Mouse (Mus musculus): ENCODE measurements around the gene Arid5b. TPM values are rescaled to one million over a fixed set of nuclear protein-coding genes. Genes with fewer than 3 reads are reported as not detected.

The Arid5b gene
- polyA plus RNA-seq, 1 experiment from 2014 or later = 15.3 TPM

DNA sequence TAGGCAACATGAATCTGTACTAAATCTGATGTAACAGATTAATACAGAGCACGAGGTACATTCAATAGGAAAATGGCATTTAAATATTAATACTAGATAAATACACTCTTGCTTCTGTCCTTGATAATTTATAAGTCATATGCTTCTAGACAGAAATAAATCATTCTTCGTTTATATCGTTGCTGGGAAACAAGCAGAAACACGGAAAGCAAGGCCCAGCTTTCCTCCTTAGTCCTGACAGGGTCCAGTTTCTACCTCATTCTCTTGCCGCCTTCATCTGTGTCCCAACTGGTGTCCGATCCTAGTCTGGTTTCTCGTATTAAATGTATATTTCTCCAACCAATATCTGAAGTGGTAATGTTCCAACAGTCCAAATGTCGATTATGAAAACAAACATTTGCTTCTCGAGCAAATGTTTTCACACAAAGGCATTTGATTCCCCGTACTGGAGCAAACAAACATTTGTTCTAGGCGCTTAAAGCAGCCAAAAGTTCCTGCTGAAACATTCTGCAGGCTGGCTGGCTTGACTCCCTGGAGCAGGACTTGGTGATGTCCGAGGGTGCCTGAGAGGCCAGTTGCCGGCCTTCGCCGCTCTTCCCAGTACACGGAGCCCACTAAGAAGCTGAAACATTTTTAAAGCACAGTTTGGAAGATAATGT, 217.8 kb downstream of the Arid5b start:
- Histone ChIP-seq H3K4me3 (ENCODE audit: low read depth, low read length) (no peak overlapping the region), H3K9me3 (ENCODE audit: control insufficient read depth, low read length) (no peaks in the 10 kb centered on the region), H3K9ac (ENCODE audit: low read depth, low read length) (no peak overlapping the region), H3K27me3 (replicated peaks; ENCODE audit: control insufficient read depth, insufficient read depth, low read length) (no peaks in the 10 kb centered on the region), H3K4me2 (no peak overlapping the region), H3K36me3 (ENCODE audit: control insufficient read depth, insufficient read depth, low read length) (no peaks in the 10 kb centered on the region), H3K4me1 (replicated peaks; ENCODE audit: control insufficient read depth, insufficient read depth, low read length) (no peaks in the 10 kb centered on the region), H3K27ac (ENCODE audit: low read depth, low read length) (no peak overlapping the region)
- no peak for DNase-seq (ENCODE audit: low spot score)
- WGBS = 76% methylated on average over 16 of the region's 16 CpGs
- ATAC-seq (replicated peaks; ENCODE audit: low FRiP score) = no peak

- no peak overlapping the region for H3K9ac ChIP-seq (ENCODE audit: low read depth, low read length)
- no peak for DNase-seq (ENCODE audit: low spot score)
- ATAC-seq (replicated peaks; ENCODE audit: low FRiP score) = no peak
- H3K4me2 ChIP-seq = no peak overlapping the region
- no peak overlapping the region for H3K4me3 ChIP-seq (ENCODE audit: low read depth, low read length)
- 96% methylated on average over 1 of the region's 1 CpGs for WGBS
- no peak overlapping the region for H3K27ac ChIP-seq (ENCODE audit: low read depth, low read length)
- H3K4me1 ChIP-seq (replicated peaks; ENCODE audit: control insufficient read depth, insufficient read depth, low read length) = no peaks in the 10 kb centered on the region
- no peaks in the 10 kb centered on the region for H3K27me3 ChIP-seq (replicated peaks; ENCODE audit: control insufficient read depth, insufficient read depth, low read length)
- H3K9me3 ChIP-seq (ENCODE audit: control insufficient read depth, low read length) = no peaks in the 10 kb centered on the region
- no peaks in the 10 kb centered on the region for H3K36me3 ChIP-seq (ENCODE audit: control insufficient read depth, insufficient read depth, low read length)
Measured at GRCm38 (mm10) chr10:68058378-68058777, 220.2 kb downstream of the Arid5b start.

DNA sequence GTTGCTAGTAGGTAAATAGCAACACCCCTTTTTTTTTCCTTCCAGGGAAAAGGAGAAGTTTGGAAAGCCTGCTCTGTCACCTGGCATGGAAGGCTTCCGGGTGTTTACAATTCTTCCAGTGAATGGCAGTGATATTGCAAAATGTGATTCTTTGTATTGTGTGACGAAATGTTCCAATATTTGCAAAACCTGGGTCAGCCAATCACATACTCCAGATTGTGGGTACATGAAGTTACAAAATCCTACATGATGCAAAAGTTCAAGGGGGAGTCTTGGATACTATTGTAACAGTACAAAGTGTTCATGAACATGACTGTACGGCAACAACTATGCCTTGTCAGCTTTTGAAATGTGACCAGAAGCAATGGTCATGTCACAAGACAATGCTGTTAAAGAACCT, 220.7 kb downstream of the Arid5b start:
- WGBS = 77% methylated on average over 3 of the region's 3 CpGs
- H3K36me3 ChIP-seq (ENCODE audit: control insufficient read depth, insufficient read depth, low read length) = no peaks in the 10 kb centered on the region
- no peak overlapping the region for H3K27ac ChIP-seq (ENCODE audit: low read depth, low read length)
- no peaks in the 10 kb centered on the region for H3K4me1 ChIP-seq (replicated peaks; ENCODE audit: control insufficient read depth, insufficient read depth, low read length)
- no peak overlapping the region for H3K9ac ChIP-seq (ENCODE audit: low read depth, low read length)
- ATAC-seq (replicated peaks; ENCODE audit: low FRiP score) (no peak), DNase-seq (ENCODE audit: low spot score) (no peak)
- no peak overlapping the region for H3K4me3 ChIP-seq (ENCODE audit: low read depth, low read length)
- H3K4me2 ChIP-seq = no peak overlapping the region
- H3K9me3 ChIP-seq (ENCODE audit: control insufficient read depth, low read length) = no peaks in the 10 kb centered on the region
- no peaks in the 10 kb centered on the region for H3K27me3 ChIP-seq (replicated peaks; ENCODE audit: control insufficient read depth, insufficient read depth, low read length)

- no peak overlapping the region for H3K4me2 ChIP-seq
- H3K9me3 ChIP-seq (ENCODE audit: control insufficient read depth, low read length) = no peaks in the 10 kb centered on the region
- no peak overlapping the region for H3K9ac ChIP-seq (ENCODE audit: low read depth, low read length)
- H3K36me3 ChIP-seq (ENCODE audit: control insufficient read depth, insufficient read depth, low read length) = no peaks in the 10 kb centered on the region
- H3K4me3 ChIP-seq (ENCODE audit: low read depth, low read length) = no peak overlapping the region
- DNase-seq (ENCODE audit: low spot score) (no peak), ATAC-seq (replicated peaks; ENCODE audit: low FRiP score) (no peak)
- 85% methylated on average over 6 of the region's 6 CpGs for WGBS
- no peaks in the 10 kb centered on the region for H3K27me3 ChIP-seq (replicated peaks; ENCODE audit: control insufficient read depth, insufficient read depth, low read length)
- no peaks in the 10 kb centered on the region for H3K4me1 ChIP-seq (replicated peaks; ENCODE audit: control insufficient read depth, insufficient read depth, low read length)
- no peak overlapping the region for H3K27ac ChIP-seq (ENCODE audit: low read depth, low read length)
Measured at GRCm38 (mm10) chr10:68054706-68055105, 223.8 kb downstream of the Arid5b start.

- WGBS = 77% methylated on average over 5 of the region's 5 CpGs
- no peaks in the 10 kb centered on the region for H3K4me1 ChIP-seq (replicated peaks; ENCODE audit: control insufficient read depth, insufficient read depth, low read length)
- DNase-seq (ENCODE audit: low spot score) (no peak), ATAC-seq (replicated peaks; ENCODE audit: low FRiP score) (no peak)
- no peak overlapping the region for H3K4me3 ChIP-seq (ENCODE audit: low read depth, low read length)
- no peaks in the 10 kb centered on the region for H3K9me3 ChIP-seq (ENCODE audit: control insufficient read depth, low read length)
- H3K4me2 ChIP-seq = no peak overlapping the region
- no peaks in the 10 kb centered on the region for H3K27me3 ChIP-seq (replicated peaks; ENCODE audit: control insufficient read depth, insufficient read depth, low read length)
- no peak overlapping the region for H3K27ac ChIP-seq (ENCODE audit: low read depth, low read length)
- no peaks in the 10 kb centered on the region for H3K36me3 ChIP-seq (ENCODE audit: control insufficient read depth, insufficient read depth, low read length)
- no peak overlapping the region for H3K9ac ChIP-seq (ENCODE audit: low read depth, low read length)
Measured at GRCm38 (mm10) chr10:68054131-68054530, 224.4 kb downstream of the Arid5b start.

DNA sequence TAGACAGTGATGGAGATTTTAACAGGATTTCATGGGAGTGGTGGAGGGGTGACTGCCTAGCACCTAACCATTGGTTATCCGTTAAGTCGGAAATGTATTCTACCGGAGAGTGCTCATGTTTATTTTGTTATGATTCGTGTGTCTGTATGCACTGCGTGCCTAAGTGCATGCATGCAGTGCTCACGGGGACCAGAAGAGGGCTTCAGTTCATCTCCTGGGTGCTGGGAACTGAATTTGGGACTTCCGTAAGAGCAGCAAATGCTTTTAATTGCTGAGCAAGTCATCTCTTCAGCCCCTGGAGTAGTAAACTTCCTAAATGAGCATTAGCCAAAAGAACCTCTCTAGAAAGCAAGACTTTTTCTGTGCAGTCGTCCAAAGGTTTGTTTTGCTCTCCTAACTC, 226.2 kb downstream of the Arid5b start:
- no peaks in the 10 kb centered on the region for H3K4me1 ChIP-seq (replicated peaks; ENCODE audit: control insufficient read depth, insufficient read depth, low read length)
- no peak overlapping the region for H3K27ac ChIP-seq (ENCODE audit: low read depth, low read length)
- H3K27me3 ChIP-seq (replicated peaks; ENCODE audit: control insufficient read depth, insufficient read depth, low read length) = no peaks in the 10 kb centered on the region
- no peaks in the 10 kb centered on the region for H3K36me3 ChIP-seq (ENCODE audit: control insufficient read depth, insufficient read depth, low read length)
- no peak overlapping the region for H3K9ac ChIP-seq (ENCODE audit: low read depth, low read length)
- H3K4me2 ChIP-seq = no peak overlapping the region
- H3K4me3 ChIP-seq (ENCODE audit: low read depth, low read length) = no peak overlapping the region
- WGBS = 86% methylated on average over 8 of the region's 8 CpGs
- no peak for ATAC-seq (replicated peaks; ENCODE audit: low FRiP score)
- no peak for DNase-seq (ENCODE audit: low spot score)
- H3K9me3 ChIP-seq (ENCODE audit: control insufficient read depth, low read length) = no peaks in the 10 kb centered on the region

DNA sequence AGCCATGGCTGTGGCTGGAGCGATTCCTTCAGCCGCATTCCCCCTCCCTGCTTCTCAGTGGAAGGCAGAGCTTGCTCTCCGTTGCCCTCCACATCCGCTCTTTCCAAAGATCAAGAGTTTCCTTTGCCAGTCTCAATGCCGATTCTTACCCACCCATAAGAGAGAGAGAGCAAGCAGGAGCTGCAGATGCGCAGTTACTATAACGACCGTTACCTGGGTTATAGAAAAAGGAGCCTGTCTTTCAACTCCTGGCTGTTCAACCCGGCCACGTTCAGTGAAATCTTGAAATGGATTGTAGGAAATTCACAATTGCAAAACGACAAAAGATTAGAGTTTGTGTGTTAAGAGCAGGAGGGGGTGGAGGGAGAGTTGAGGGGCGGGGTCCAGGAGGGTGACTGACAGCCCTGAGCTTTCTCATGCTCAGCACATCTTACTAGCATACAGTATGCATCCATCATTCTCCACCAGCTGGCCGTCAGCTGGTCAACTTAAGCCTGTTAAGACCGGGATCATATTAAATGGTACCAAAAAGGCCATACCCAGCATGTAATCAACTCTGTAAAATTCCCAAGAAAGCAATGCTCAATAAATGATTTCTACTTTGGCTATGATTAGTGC, 227.1 kb downstream of the Arid5b start:
- H3K4me2 ChIP-seq = no peak overlapping the region
- no peaks in the 10 kb centered on the region for H3K27me3 ChIP-seq (replicated peaks; ENCODE audit: control insufficient read depth, insufficient read depth, low read length)
- 87% methylated on average over 14 of the region's 14 CpGs for WGBS
- H3K4me3 ChIP-seq (ENCODE audit: low read depth, low read length) = no peak overlapping the region
- ATAC-seq (replicated peaks; ENCODE audit: low FRiP score) = no peak
- H3K27ac ChIP-seq (ENCODE audit: low read depth, low read length) = no peak overlapping the region
- no peaks in the 10 kb centered on the region for H3K9me3 ChIP-seq (ENCODE audit: control insufficient read depth, low read length)
- no peak for DNase-seq (ENCODE audit: low spot score)
- H3K36me3 ChIP-seq (ENCODE audit: control insufficient read depth, insufficient read depth, low read length) = no peaks in the 10 kb centered on the region
- no peaks in the 10 kb centered on the region for H3K4me1 ChIP-seq (replicated peaks; ENCODE audit: control insufficient read depth, insufficient read depth, low read length)
- H3K9ac ChIP-seq (ENCODE audit: low read depth, low read length) = no peak overlapping the region

- 86% methylated on average over 13 of the region's 13 CpGs for WGBS
- H3K9ac ChIP-seq (ENCODE audit: low read depth, low read length) = no peak overlapping the region
- ATAC-seq (replicated peaks; ENCODE audit: low FRiP score) (no peak), DNase-seq (ENCODE audit: low spot score) (no peak)
- no peak overlapping the region for H3K27ac ChIP-seq (ENCODE audit: low read depth, low read length)
- no peaks in the 10 kb centered on the region for H3K27me3 ChIP-seq (replicated peaks; ENCODE audit: control insufficient read depth, insufficient read depth, low read length)
- no peaks in the 10 kb centered on the region for H3K36me3 ChIP-seq (ENCODE audit: control insufficient read depth, insufficient read depth, low read length)
- no peak overlapping the region for H3K4me3 ChIP-seq (ENCODE audit: low read depth, low read length)
- no peak overlapping the region for H3K4me2 ChIP-seq
- H3K4me1 ChIP-seq (replicated peaks; ENCODE audit: control insufficient read depth, insufficient read depth, low read length) = no peaks in the 10 kb centered on the region
- no peaks in the 10 kb centered on the region for H3K9me3 ChIP-seq (ENCODE audit: control insufficient read depth, low read length)
Measured at GRCm38 (mm10) chr10:68050882-68051281, 227.7 kb downstream of the Arid5b start.

DNA sequence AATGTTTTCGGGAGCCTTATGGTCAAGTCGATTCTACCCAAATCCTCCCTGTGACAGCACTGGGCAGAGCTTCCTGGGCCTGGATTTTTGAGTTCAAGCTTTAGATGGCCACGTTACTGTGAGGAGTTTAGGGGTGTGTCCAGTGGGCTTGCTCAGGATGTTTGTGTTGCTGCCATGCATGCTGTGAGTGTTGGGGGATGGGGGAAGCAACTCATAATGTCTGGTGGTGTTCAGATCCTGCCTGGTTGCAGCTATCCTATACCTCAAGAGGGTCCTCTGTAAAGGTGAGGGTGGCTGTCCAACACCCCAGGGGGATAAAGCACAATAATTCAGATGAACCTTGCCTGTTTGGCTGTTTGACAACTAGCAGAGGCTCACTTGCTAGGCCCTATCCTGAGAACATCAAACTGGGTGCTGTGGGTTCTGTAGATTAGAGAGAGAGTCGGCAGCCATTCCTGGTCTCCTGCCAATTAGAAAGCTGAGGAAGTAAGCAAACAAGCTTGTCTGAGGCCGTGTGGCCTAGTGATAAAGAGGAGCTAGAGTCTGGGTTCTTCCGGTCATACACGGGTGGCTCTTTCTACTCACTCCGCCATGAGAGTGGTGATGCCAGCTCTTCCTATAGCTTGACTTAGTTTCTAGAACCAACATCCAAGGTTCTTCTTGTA, 229.8 kb downstream of the Arid5b start:
- peaks cover 4% of the 10 kb centered on the region for H3K4me1 ChIP-seq (replicated peaks; ENCODE audit: control insufficient read depth, insufficient read depth, low read length)
- H3K27me3 ChIP-seq (replicated peaks; ENCODE audit: control insufficient read depth, insufficient read depth, low read length) = no peaks in the 10 kb centered on the region
- DNase-seq (ENCODE audit: low spot score) (no peak), ATAC-seq (replicated peaks; ENCODE audit: low FRiP score) (no peak)
- no peak overlapping the region for H3K9ac ChIP-seq (ENCODE audit: low read depth, low read length)
- 67% methylated on average over 8 of the region's 8 CpGs for WGBS
- no peak overlapping the region for H3K4me2 ChIP-seq
- H3K36me3 ChIP-seq (ENCODE audit: control insufficient read depth, insufficient read depth, low read length) = no peaks in the 10 kb centered on the region
- no peak overlapping the region for H3K27ac ChIP-seq (ENCODE audit: low read depth, low read length)
- no peak overlapping the region for H3K4me3 ChIP-seq (ENCODE audit: low read depth, low read length)
- no peaks in the 10 kb centered on the region for H3K9me3 ChIP-seq (ENCODE audit: control insufficient read depth, low read length)
